Mouse (Mus musculus): Measurements from ENCODE around the gene H2-Q10. TPM values are rescaled to one million over a fixed set of nuclear protein-coding genes. Genes with fewer than 3 reads are reported as not detected.
"Not testable (repeated sequence)": the region's sequence is repeated elsewhere in the genome, so short reads cannot be mapped to it uniquely, and the experiment has no call there.

H2-Q10 gene
- polyA plus RNA-seq, 1 experiment from 2014 or later, result 0.69 TPM

GRCm38 (mm10) chr17:35434836-35435235 is 35.1 kb upstream of the H2-Q10 start:
- peaks cover 14% of the 10 kb centered on the region for H3K27me3 ChIP-seq
- not testable (repeated sequence) for H3K4me3 ChIP-seq (replicated peaks); H3K4me2 ChIP-seq (replicated peaks); H3K27ac ChIP-seq; H3K36me3 ChIP-seq; H3K4me1 ChIP-seq (replicated peaks); H3K9me3 ChIP-seq; ATAC-seq; H3K9ac ChIP-seq (replicated peaks)
- WGBS, result 7% methylated on average over 8 of the region's 8 CpGs

GRCm38 (mm10) chr17:35435577-35435976 is 34.3 kb upstream of the H2-Q10 start:
- not testable (repeated sequence) for ATAC-seq; H3K9me3 ChIP-seq; H3K9ac ChIP-seq (replicated peaks); H3K4me1 ChIP-seq (replicated peaks); H3K36me3 ChIP-seq; H3K4me2 ChIP-seq (replicated peaks); H3K27ac ChIP-seq; H3K4me3 ChIP-seq (replicated peaks)
- peaks cover 19% of the 10 kb centered on the region for H3K27me3 ChIP-seq
- 78% methylated on average over 3 of the region's 3 CpGs for WGBS

GRCm38 (mm10) chr17:35437386-35437936 is 32.4 kb upstream of the H2-Q10 start:
- not testable (repeated sequence) for H3K9me3 ChIP-seq; H3K9ac ChIP-seq (replicated peaks); H3K27ac ChIP-seq; H3K4me1 ChIP-seq (replicated peaks); H3K4me3 ChIP-seq (replicated peaks); H3K4me2 ChIP-seq (replicated peaks); H3K36me3 ChIP-seq; ATAC-seq
- 64% methylated on average over 1 of the region's 1 CpGs for WGBS
- peaks cover 19% of the 10 kb centered on the region for H3K27me3 ChIP-seq

- 80% methylated on average over 3 of the region's 3 CpGs for WGBS
- peak; percentile 4; the same call in 1 of the 2 replicates for ATAC-seq
- not testable (repeated sequence) for H3K4me2 ChIP-seq (replicated peaks); H3K9ac ChIP-seq (replicated peaks); H3K9me3 ChIP-seq; H3K36me3 ChIP-seq; H3K27ac ChIP-seq; H3K4me3 ChIP-seq (replicated peaks); H3K4me1 ChIP-seq (replicated peaks)
- H3K27me3 ChIP-seq, result peaks cover 19% of the 10 kb centered on the region
Measured at GRCm38 (mm10) chr17:35438395-35438794, 31.5 kb upstream of the H2-Q10 start.

- Histone ChIP-seq H3K27me3 (peaks cover 19% of the 10 kb centered on the region), H3K4me2 (replicated peaks) (peak within 1 kb of the TSS; percentile 88), H3K4me3 (replicated peaks) (peak within 1 kb of the TSS; percentile 51), H3K9ac (replicated peaks) (peak within 1 kb of the TSS; percentile 73)
- not testable (repeated sequence) for H3K27ac ChIP-seq; H3K9me3 ChIP-seq; H3K4me1 ChIP-seq (replicated peaks); H3K36me3 ChIP-seq
- 3% methylated on average over 18 of the region's 18 CpGs for WGBS
- peak; percentile 91 for ATAC-seq
Measured at GRCm38 (mm10) chr17:35438885-35439284, 31.0 kb upstream of the H2-Q10 start, which contains the start of gene H2-Q7. Gene H2-Q7, plus strand, starts transcription at chr17:35439155.

GRCm38 (mm10) chr17:35439295-35439747 is 30.6 kb upstream of the H2-Q10 start:
- under 1% methylated on average over 43 of the region's 48 CpGs for WGBS
- Histone ChIP-seq H3K27me3 (peaks cover 19% of the 10 kb centered on the region), H3K9ac (replicated peaks) (peak overlapping the region; percentile 73), H3K4me3 (replicated peaks) (peak overlapping the region; percentile 51), H3K4me2 (replicated peaks) (peak overlapping the region; percentile 88)
- H3K27ac ChIP-seq; H3K4me1 ChIP-seq (replicated peaks); H3K36me3 ChIP-seq; H3K9me3 ChIP-seq: not testable (repeated sequence)
- ATAC-seq, result peak; percentile 71

GRCm38 (mm10) chr17:35439925-35440645 is 29.8 kb upstream of the H2-Q10 start:
- not testable (repeated sequence) for H3K36me3 ChIP-seq; H3K9ac ChIP-seq (replicated peaks); H3K4me3 ChIP-seq (replicated peaks); H3K9me3 ChIP-seq; H3K27ac ChIP-seq; H3K4me1 ChIP-seq (replicated peaks)
- Histone ChIP-seq H3K27me3 (peaks cover 19% of the 10 kb centered on the region), H3K4me2 (replicated peaks) (peak overlapping the region; percentile 88)
- WGBS, result 49% methylated on average over 27 of the region's 27 CpGs
- ATAC-seq, result 0 out of 2 replicates have a peak, but pooled peaks have one; percentile 4

- not testable (repeated sequence) for ATAC-seq, H3K9me3 ChIP-seq
- whole genome bisulfite sequencing, result 90% methylated on average over 2 of the region's 2 CpGs
Measured at GRCm38 (mm10) chr17:35442376-35442775, 27.5 kb upstream of the H2-Q10 start.

GRCm38 (mm10) chr17:35444510-35444909 is 25.4 kb upstream of the H2-Q10 start:
- 87% methylated on average over 2 of the region's 2 CpGs for WGBS

More at GRCm38 (mm10) chr17:35442376-35442775, 27.5 kb upstream of the H2-Q10 start:
- not testable (repeated sequence) for H3K36me3 ChIP-seq; H3K4me1 ChIP-seq (replicated peaks); H3K4me3 ChIP-seq (replicated peaks); H3K9ac ChIP-seq (replicated peaks); H3K4me2 ChIP-seq (replicated peaks); H3K27ac ChIP-seq
- H3K27me3 ChIP-seq, result peaks cover 16% of the 10 kb centered on the region

GRCm38 (mm10) chr17:35458247-35458646 is 11.6 kb upstream of the H2-Q10 start:
- H3K4me1 ChIP-seq (replicated peaks); H3K36me3 ChIP-seq; H3K27ac ChIP-seq; ATAC-seq; H3K9ac ChIP-seq (replicated peaks); H3K4me2 ChIP-seq (replicated peaks); H3K9me3 ChIP-seq; H3K27me3 ChIP-seq; H3K4me3 ChIP-seq (replicated peaks): not testable (repeated sequence)
- no CpG with 5 or more reads among the region's 1 CpGs for WGBS

More at GRCm38 (mm10) chr17:35444510-35444909, 25.4 kb upstream of the H2-Q10 start:
- H3K36me3 ChIP-seq; ATAC-seq; H3K4me3 ChIP-seq (replicated peaks); H3K4me2 ChIP-seq (replicated peaks); H3K27me3 ChIP-seq; H3K4me1 ChIP-seq (replicated peaks); H3K9me3 ChIP-seq; H3K27ac ChIP-seq; H3K9ac ChIP-seq (replicated peaks): not testable (repeated sequence)

GRCm38 (mm10) chr17:35460513-35461341 is 9.2 kb upstream of the H2-Q10 start:
- not testable (repeated sequence) for H3K4me2 ChIP-seq (replicated peaks); H3K9ac ChIP-seq (replicated peaks); H3K36me3 ChIP-seq; H3K27ac ChIP-seq; H3K27me3 ChIP-seq; H3K9me3 ChIP-seq; H3K4me3 ChIP-seq (replicated peaks); H3K4me1 ChIP-seq (replicated peaks)
- WGBS, result 64% methylated on average over 3 of the region's 9 CpGs
- ATAC-seq, result peak; percentile 24; the same call in 1 of the 2 replicates

GRCm38 (mm10) chr17:35465651-35466050 is 4.2 kb upstream of the H2-Q10 start:
- peaks cover 24% of the 10 kb centered on the region for H3K27me3 ChIP-seq
- not testable (repeated sequence) for H3K9me3 ChIP-seq; H3K36me3 ChIP-seq; H3K9ac ChIP-seq (replicated peaks); H3K4me2 ChIP-seq (replicated peaks); H3K4me1 ChIP-seq (replicated peaks); H3K27ac ChIP-seq; ATAC-seq; H3K4me3 ChIP-seq (replicated peaks)
- 10% methylated on average over 8 of the region's 8 CpGs for WGBS

All from midbrain, embryonic 13.5 days (tissue).